Mouse (Mus musculus) embryonic fibroblast, embryonic 13.5 days (primary cell): ENCODE results near the gene Slc17a6. TPM values are rescaled to one million over a fixed set of nuclear protein-coding genes. Genes with fewer than 3 reads are reported as not detected.

Experiments
- H3K27ac ChIP-seq: 2 replicates; pipeline ENCODE4 v1.5.1; 2012; ENCODE audit warnings: low read length, control low read depth, inconsistent platforms; ENCODE audit not compliant: insufficient read depth
- H3K4me1 ChIP-seq: 2 replicates; pipeline ENCODE4 v1.6.1; 2011; ENCODE audit warnings: low read length; ENCODE audit not compliant: control insufficient read depth, insufficient read depth
- H3K4me3 ChIP-seq: 2 replicates; pipeline ENCODE4 v1.5.1; 2011; ENCODE audit warnings: mild to moderate bottlenecking, control low read depth, low read length; ENCODE audit not compliant: insufficient read depth
- CTCF ChIP-seq: IDR thresholded peaks from 2 replicates; pipeline ENCODE4 v1.5.1; 2011; ENCODE audit warnings: mild to moderate bottlenecking, control low read depth, low read length, moderate library complexity, borderline replicate concordance; ENCODE audit not compliant: insufficient read depth
- POLR2A ChIP-seq: IDR thresholded peaks from 2 replicates; pipeline ENCODE4 v1.6.1; 2011; ENCODE audit warnings: low read depth, mild to moderate bottlenecking, control low read depth, low read length, moderate library complexity
- polyA plus RNA-seq: library from polyadenylated mRNA; stranded (reverse); fragments of >200 nt; gene quantifications from 2 replicates; pipeline ENCODE4 v1.2.4, GENCODE M21; 2011; ENCODE audit warnings: low read depth; ENCODE audit not compliant: missing spikeins, insufficient read length

The Slc17a6 gene
- polyA plus RNA-seq, result 0.27 and 0.53 TPM in 2 replicates

DNA sequence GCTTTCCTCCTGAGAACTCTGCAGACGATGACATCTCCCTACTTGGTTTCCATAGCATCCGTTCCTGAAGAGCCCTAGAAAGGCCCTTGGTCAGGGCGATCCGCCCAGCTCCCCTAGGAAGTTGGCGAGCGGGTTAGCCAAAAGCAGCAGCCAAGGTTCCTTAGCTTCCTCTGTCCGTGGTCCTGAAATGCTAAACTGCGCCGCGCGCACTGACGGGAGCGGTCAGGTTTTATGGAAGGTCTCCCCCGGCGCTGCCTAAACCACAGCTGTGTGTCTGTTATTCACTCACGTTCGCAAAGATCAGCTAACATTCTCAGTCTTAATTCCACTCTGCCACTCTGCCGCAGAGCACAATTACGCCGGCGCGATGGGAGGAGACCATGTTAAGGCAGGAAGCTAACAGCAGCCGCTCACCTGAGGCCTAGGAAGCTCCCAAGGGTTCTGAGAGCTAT lies at the start of gene Slc17a6:
TSS of gene Slc17a6 (plus strand) at position 313 of the 452 bp plus-strand sequence.
- no peaks in the 10 kb centered on the region for H3K4me1 ChIP-seq
- TF ChIP-seq CTCF (no peak), POLR2A (no peak)
- no peak within 1 kb of the TSS for H3K4me3 ChIP-seq
- H3K27ac ChIP-seq, result no peak within 1 kb of the TSS

DNA sequence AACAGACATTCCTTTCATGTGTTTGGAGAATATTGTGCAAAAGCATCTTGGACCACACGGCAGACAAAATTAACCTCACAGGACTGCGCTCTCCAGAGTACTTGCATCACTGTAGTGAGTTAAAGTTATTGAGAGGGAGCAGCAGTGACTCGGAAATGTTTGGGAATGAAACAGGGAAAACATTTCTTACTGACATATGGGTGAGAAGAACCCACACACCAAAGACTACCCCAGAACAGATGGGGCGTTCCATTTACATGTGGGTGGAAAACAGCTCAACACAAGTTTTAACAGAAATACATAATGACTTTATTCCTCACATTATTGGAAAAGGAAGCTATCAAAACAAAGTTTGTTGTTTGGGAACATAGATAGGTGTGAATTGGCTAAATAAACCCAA lies 21.8 kb upstream of the Slc17a6 start:
- no peak for TF ChIP-seq POLR2A
- no peak for TF ChIP-seq CTCF
- Histone ChIP-seq H3K27ac (no peak overlapping the region), H3K4me3 (no peak overlapping the region), H3K4me1 (no peaks in the 10 kb centered on the region)

DNA sequence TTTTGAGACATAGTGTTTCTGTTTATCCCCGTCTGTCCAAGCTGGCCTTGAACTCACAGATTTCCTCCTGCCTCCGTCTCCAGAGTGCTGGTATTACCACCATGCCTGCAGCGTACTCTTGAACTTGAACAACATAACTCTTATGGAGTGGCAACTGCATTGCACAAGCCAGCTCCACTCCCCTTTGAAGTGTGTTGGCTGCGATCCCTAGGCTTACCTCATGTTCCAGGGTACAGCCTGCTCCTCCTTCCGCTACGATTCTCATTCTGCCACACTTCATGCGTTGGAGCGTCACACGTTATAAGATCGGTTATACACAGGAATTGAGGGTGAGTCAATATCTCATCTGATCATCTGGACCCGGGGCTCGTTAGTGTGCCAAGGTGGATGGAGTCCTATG lies 18.1 kb upstream of the Slc17a6 start:
- Histone ChIP-seq H3K4me1 (no peaks in the 10 kb centered on the region), H3K4me3 (no peak overlapping the region), H3K27ac (no peak overlapping the region)
- TF ChIP-seq POLR2A (no peak), CTCF (no peak)

DNA sequence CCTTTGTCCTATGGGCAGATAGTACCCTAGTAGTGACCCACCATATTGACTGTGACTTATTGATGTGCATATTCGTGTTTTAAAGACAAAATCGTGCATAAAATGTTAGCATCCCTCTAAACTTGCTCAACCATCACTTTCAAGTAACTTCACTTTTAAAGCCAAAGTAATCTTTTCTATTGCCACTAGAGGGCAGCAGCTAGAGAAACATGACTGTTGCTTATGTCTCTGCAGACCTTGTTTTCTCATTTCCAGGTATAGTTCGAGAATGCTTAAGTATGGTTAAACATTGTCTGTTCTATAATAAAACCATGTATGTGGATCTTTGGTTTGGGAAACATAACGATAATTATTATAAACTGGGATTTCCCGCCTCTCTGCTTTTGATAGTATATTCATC lies 7.4 kb upstream of the Slc17a6 start:
- Histone ChIP-seq H3K4me3 (no peak overlapping the region), H3K4me1 (no peaks in the 10 kb centered on the region), H3K27ac (no peak overlapping the region)
- TF ChIP-seq CTCF (no peak), POLR2A (no peak)

DNA sequence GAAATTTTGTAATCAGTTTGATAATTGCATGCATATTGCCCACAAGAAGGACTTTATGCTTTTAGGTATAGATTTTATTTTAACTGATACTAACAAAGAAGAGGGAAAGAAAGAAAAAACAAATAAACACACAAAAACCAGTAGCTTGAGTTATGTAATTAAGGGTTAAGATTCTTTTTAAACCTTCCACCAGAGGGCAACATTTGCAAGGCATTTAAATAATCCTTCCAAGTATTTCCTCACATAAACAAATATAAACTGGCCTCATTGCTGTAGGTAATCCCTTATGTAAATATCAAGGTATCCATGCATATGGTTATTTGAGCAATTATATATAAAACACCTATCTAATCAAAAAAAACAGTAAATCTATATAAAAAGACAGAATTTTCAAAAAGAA lies 3.9 kb upstream of the Slc17a6 start:
- H3K4me3 ChIP-seq, result no peak overlapping the region
- no peak overlapping the region for H3K27ac ChIP-seq
- TF ChIP-seq POLR2A, result no peak
- TF ChIP-seq CTCF, result no peak
- H3K4me1 ChIP-seq, result no peaks in the 10 kb centered on the region

DNA sequence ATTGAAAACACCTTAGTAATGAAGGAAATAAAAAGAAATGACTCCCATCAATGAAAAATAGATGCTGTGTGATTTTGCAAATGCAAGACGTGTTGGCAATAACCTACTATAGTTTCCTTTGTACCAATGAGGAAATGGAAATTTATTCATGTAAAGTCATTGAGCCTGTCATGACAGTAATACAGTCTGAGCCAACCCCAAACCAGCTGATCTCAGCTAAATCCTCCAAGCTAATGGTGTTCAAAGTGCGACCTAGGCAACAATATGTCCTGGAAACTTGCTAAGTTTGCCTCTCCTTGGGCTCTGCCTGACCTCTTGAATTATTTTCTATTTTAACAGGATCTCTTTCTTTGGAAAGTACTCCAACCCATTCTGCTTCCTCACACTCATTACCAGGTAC lies 3.4 kb upstream of the Slc17a6 start:
- peak overlapping the region; percentile 26; the same call in 1 of the 2 replicates for H3K27ac ChIP-seq
- no peak overlapping the region for H3K4me3 ChIP-seq
- TF ChIP-seq CTCF (no peak), POLR2A (no peak)
- no peaks in the 10 kb centered on the region for H3K4me1 ChIP-seq

DNA sequence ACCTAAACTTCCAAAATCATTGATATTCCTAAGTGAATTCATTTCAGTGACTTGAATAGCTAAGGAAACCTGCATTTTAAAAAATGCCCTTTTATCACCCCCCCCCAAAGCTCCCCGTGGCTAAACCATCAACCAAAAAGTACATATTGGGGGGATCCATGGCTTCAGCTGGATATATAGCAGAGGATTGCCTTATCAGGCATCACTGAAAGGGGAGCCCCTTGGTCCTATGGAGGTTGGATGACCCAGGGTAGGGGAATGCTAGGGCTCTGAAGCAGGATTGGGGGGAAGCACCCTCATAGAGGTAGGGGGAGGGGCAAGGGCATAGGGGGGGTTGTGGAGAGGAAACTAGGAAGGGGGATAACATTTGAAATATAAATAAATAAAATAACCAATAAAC lies 1.8 kb upstream of the Slc17a6 start:
- no peak overlapping the region for H3K4me3 ChIP-seq
- no peak for TF ChIP-seq POLR2A
- TF ChIP-seq CTCF, result no peak
- no peak overlapping the region for H3K27ac ChIP-seq
- no peaks in the 10 kb centered on the region for H3K4me1 ChIP-seq

DNA sequence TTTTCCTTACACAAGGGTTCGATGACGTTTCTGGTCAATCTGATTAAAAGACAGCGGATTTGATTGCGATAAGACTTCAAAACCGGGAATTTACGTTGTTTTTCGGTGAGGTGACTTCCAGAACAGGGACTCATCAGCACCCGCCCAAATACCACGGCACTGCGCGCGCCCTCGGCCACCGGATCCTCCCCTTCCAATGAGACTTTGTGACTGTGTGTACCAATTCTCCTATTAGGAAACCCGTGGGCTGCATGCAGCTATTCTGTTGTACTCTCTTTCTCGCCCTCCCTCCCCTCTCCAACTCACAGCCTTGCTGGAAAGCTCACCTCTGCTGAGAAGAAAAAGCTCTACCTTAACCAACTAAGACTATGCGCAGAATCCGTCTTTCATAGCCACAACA lies 390 bp downstream of the Slc17a6 start:
- TF ChIP-seq POLR2A, result no peak
- no peak for TF ChIP-seq CTCF
- Histone ChIP-seq H3K4me1 (no peaks in the 10 kb centered on the region), H3K27ac (no peak overlapping the region), H3K4me3 (no peak overlapping the region)

DNA sequence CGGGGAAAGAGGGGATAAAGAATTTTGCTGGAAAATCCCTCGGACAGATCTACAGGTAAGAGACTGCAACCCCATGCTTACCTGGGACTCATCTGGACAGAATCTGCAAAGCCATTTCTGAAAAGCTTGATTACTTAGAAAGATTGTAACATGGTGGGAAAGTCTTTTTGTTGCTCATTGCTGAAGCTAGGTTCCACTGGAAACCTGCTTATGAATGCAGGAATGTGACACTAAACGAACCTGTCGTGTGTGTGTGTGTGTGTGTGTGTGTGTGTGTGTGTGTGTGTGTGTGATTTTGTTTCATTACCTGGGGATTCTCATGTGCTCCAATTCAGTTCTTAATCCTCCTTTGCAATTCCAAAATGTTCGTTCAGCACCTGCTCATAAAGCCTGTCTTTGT lies 860 bp downstream of the Slc17a6 start:
- Histone ChIP-seq H3K4me3 (no peak overlapping the region), H3K4me1 (0 out of 2 replicates have a peak, but pooled peaks cover 4% of the 10 kb centered on the region), H3K27ac (no peak overlapping the region)
- TF ChIP-seq CTCF (no peak), POLR2A (no peak)

DNA sequence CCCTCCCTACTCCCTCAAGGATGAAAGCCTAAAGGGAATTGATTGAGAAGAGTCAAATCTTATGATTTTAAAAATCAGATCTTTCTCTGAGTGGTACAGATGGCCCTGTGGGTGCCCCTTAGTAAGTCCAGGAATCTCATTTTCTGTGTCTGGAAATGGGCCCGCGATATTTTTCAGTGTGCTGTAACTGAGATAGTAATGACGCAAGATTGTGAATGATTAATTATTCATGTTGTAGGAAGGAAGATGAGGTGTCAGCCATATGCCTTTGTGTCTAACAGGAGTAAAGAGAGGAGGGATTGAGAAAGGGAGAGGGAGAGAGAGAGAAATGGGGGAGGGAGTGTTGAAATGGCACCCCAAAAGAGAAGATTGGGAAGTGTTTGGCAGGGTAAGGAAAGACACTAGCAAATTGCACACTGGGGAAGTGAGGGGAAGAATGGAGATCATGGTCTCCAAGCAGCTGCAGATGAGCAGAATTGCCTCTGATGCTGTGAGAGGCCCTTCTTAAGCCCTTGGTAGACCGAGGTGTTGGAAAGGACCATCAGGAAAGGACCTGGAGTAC lies 2.6 kb downstream of the Slc17a6 start:
- H3K27ac ChIP-seq, result no peak overlapping the region
- no peak overlapping the region for H3K4me3 ChIP-seq
- no peak for TF ChIP-seq CTCF
- TF ChIP-seq POLR2A, result no peak
- H3K4me1 ChIP-seq, result 0 out of 2 replicates have a peak, but pooled peaks cover 4% of the 10 kb centered on the region
